Mouse (Mus musculus) myocyte (in vitro differentiated cells): ENCODE measurements around the gene Zswim4.

Experiments
- MAX ChIP-seq: IDR thresholded peaks from one replicate; pipeline ENCODE4 v1.6.1; 2011; ENCODE audit warnings: low read depth, mild to moderate bottlenecking, control low read depth
- POLR2A ChIP-seq: IDR thresholded peaks from one replicate; pipeline ENCODE4 v1.6.1; 2011; ENCODE audit warnings: low read depth, mild to moderate bottlenecking, control low read depth, moderate library complexity; ENCODE audit not compliant: insufficient read length
- SRF ChIP-seq: IDR thresholded peaks from one replicate; pipeline ENCODE4 v1.6.1; 2011; ENCODE audit warnings: low read depth; ENCODE audit not compliant: control insufficient read depth, insufficient read length
- TCF12 ChIP-seq: IDR thresholded peaks from one replicate; pipeline ENCODE4 v1.6.1; 2011; ENCODE audit warnings: mild to moderate bottlenecking, control low read depth; ENCODE audit not compliant: poor library complexity, insufficient read depth, severe bottlenecking

GRCm38 (mm10) chr8:84249257-84250170 lies 12.7 kb upstream of the Zswim4 start, which contains the start of gene D8Ertd738e:
- TF ChIP-seq POLR2A = peak; percentile 84
- TF ChIP-seq MAX = no peak
- TF ChIP-seq SRF = no peak
- TF ChIP-seq TCF12 = no peak
